Comparison of ENCODE assay signal across 9 mouse cellular contexts in genomic region chr11:54088947-54089317, GRCm38 (mm10). TPM values are rescaled to one million over a fixed set of nuclear protein-coding genes. Genes with fewer than 3 reads are reported as not detected.
DNase-seq lines count a peak whose midpoint lies in the region; ATAC-seq and TF ChIP-seq lines count a peak whose summit lies in the region.
"Had no signal": no experiment of that assay in that cellular context is flagged by ENCODE, and none has a peak within 500 bp of the region (broad histone marks: within the 10 kb centered on the region; RNA-seq: fewer than 3 reads in every experiment).

No protein-coding gene starts in this region.

- H3K9ac ChIP-seq in ES-Bruce4 (ENCODE audit: low read depth, poor library complexity, severe bottlenecking): no peak overlapping the region
- H3K9ac ChIP-seq in lung, embryonic 16.5 days (ENCODE audit: low read length): no peak overlapping the region
- H3K9ac ChIP-seq: heart, embryonic 15.5 days had no signal

- peak; percentile 92 for DNase-seq in adrenal gland, postnatal 10 days
- DNase-seq in embryo, embryonic 10.5 days (ENCODE audit: low spot score): peak; percentile 91
- DNase-seq in heart, embryonic 10.5 days (ENCODE audit: low spot score): peak; percentile 77
- DNase-seq in kidney, postnatal 25 days: peak; percentile 81 to 94
- peak; percentile 64 for DNase-seq in ovary, postnatal 36 days (ENCODE audit: low spot score)
- DNase-seq in urinary bladder, postnatal 25 days (ENCODE audit: low spot score): peak; percentile 84

- 51% methylated on average over 5 of the region's 5 CpGs for WGBS in heart, embryonic 10.5 days
- WGBS in lung, embryonic 16.5 days: 49% methylated on average over 5 of the region's 5 CpGs

- TF ChIP-seq POLR2A in ES-Bruce4 (IDR thresholded peaks at IDR 0.05; ENCODE audit: insufficient read depth, low read length): no peak

- H3K4me1 ChIP-seq in ES-Bruce4 (ENCODE audit: control insufficient read depth, insufficient read depth, low read length): no peaks in the 10 kb centered on the region
- peaks cover 14% of the 10 kb centered on the region for H3K4me1 ChIP-seq in heart, embryonic 10.5 days
- H3K4me1 ChIP-seq in lung, embryonic 16.5 days (replicated peaks; ENCODE audit: control insufficient read depth, insufficient read depth, low read length): no peaks in the 10 kb centered on the region
- H3K4me1 ChIP-seq: heart, embryonic 15.5 days had no signal

- TF ChIP-seq CTCF in ES-Bruce4 (IDR thresholded peaks at IDR 0.05; ENCODE audit: low read depth, low read length): peak; percentile 19

- H3K36me3 ChIP-seq in ES-Bruce4 (ENCODE audit: control insufficient read depth, insufficient read depth, low read length, poor library complexity, severe bottlenecking): no peaks in the 10 kb centered on the region
- no peaks in the 10 kb centered on the region for H3K36me3 ChIP-seq in heart, embryonic 10.5 days
- H3K36me3 ChIP-seq in lung, embryonic 16.5 days (ENCODE audit: control insufficient read depth, insufficient read depth, low read length): no peaks in the 10 kb centered on the region
- H3K36me3 ChIP-seq: heart, embryonic 15.5 days had no signal

- no peaks in the 10 kb centered on the region for H3K27me3 ChIP-seq in ES-Bruce4 (ENCODE audit: control insufficient read depth, insufficient read depth, low read length, poor library complexity, severe bottlenecking)
- no peaks in the 10 kb centered on the region for H3K27me3 ChIP-seq in heart, embryonic 10.5 days (ENCODE audit: insufficient read depth, poor library complexity, severe bottlenecking)
- no peaks in the 10 kb centered on the region for H3K27me3 ChIP-seq in lung, embryonic 16.5 days (ENCODE audit: control insufficient read depth, insufficient read depth, low read depth, low read length)
- H3K27me3 ChIP-seq: heart, embryonic 15.5 days had no signal

- ATAC-seq in lung, embryonic 16.5 days (ENCODE audit: low read depth): peak; percentile 57

- H3K4me2 ChIP-seq in lung, embryonic 16.5 days (ENCODE audit: low read depth, low read length): no peak overlapping the region
- H3K4me2 ChIP-seq: heart, embryonic 15.5 days had no signal

- H3K9me3 ChIP-seq in ES-Bruce4 (replicated peaks; ENCODE audit: control insufficient read depth, insufficient read depth, low read length, poor library complexity, severe bottlenecking): no peaks in the 10 kb centered on the region
- H3K9me3 ChIP-seq in heart, embryonic 10.5 days: no peaks in the 10 kb centered on the region
- no peaks in the 10 kb centered on the region for H3K9me3 ChIP-seq in lung, embryonic 16.5 days (ENCODE audit: control insufficient read depth, low read length)
- H3K9me3 ChIP-seq: heart, embryonic 15.5 days had no signal

- no peak overlapping the region for H3K27ac ChIP-seq in ES-Bruce4 (ENCODE audit: insufficient read depth, low read length)
- H3K27ac ChIP-seq in heart, embryonic 10.5 days: no peak overlapping the region
- H3K27ac ChIP-seq in lung, embryonic 16.5 days (ENCODE audit: low read length): no peak overlapping the region
- H3K27ac ChIP-seq: heart, embryonic 15.5 days had no signal

- no peak overlapping the region for H3K4me3 ChIP-seq in ES-Bruce4 (ENCODE audit: low read depth, low read length)
- H3K4me3 ChIP-seq in heart, embryonic 10.5 days: no peak overlapping the region
- no peak overlapping the region for H3K4me3 ChIP-seq in lung, embryonic 16.5 days (ENCODE audit: low read length)
- H3K4me3 ChIP-seq: heart, embryonic 15.5 days had no signal

- no peak for TF ChIP-seq EP300 in ES-Bruce4 (IDR thresholded peaks at IDR 0.05; ENCODE audit: insufficient read depth, low read depth, low read length)

RNA-seq across cellular contexts. Expression of gene P4ha2, which starts 11.0 kb away (rescaled TPM):
- 16.6 and 25.5 TPM in 2 replicates for polyA plus RNA-seq in ES-Bruce4 (2011; ENCODE audit: insufficient read depth, insufficient read length, low read depth, missing spikeins)
- total RNA-seq in adrenal gland, postnatal 10 days (2021): 10 to 100 TPM; 18.6 to 20.1 TPM
- 57.7 and 69.0 TPM in 2 replicates for polyA plus RNA-seq in heart, embryonic 10.5 days (2016; fragmentation: Nextera tagmentation; extraction: Ambion mirVana)
- 41.4 and 47.4 TPM in 2 replicates for polyA plus RNA-seq in lung, embryonic 16.5 days (2015; fragmentation: Nextera tagmentation; extraction: Ambion mirVana)

RNA-seq across cellular contexts. Expression of gene Pdlim4, which starts 20.1 kb away (rescaled TPM):
- 8.7 and 13.0 TPM in 2 replicates for polyA plus RNA-seq in ES-Bruce4 (2011; ENCODE audit: insufficient read depth, insufficient read length, low read depth, missing spikeins)
- 10 to 100 TPM; 14.3 to 23.9 TPM for total RNA-seq in adrenal gland, postnatal 10 days (2021)
- 12.9 and 27.8 TPM in 2 replicates for polyA plus RNA-seq in heart, embryonic 10.5 days (2016; fragmentation: Nextera tagmentation; extraction: Ambion mirVana)
- 12.6 and 15.6 TPM in 2 replicates for polyA plus RNA-seq in lung, embryonic 16.5 days (2015; fragmentation: Nextera tagmentation; extraction: Ambion mirVana)
